Mouse (Mus musculus): ENCODE results near the gene Nxnl2. TPM values are rescaled to one million over a fixed set of nuclear protein-coding genes. Genes with fewer than 3 reads are reported as not detected.
"Not testable (repeated sequence)": the region's sequence is repeated elsewhere in the genome, so short reads cannot be mapped to it uniquely, and the experiment has no call there.

The Nxnl2 gene
- polyA plus RNA-seq, 1 experiment from 2014 or later = 4.2 TPM

DNA sequence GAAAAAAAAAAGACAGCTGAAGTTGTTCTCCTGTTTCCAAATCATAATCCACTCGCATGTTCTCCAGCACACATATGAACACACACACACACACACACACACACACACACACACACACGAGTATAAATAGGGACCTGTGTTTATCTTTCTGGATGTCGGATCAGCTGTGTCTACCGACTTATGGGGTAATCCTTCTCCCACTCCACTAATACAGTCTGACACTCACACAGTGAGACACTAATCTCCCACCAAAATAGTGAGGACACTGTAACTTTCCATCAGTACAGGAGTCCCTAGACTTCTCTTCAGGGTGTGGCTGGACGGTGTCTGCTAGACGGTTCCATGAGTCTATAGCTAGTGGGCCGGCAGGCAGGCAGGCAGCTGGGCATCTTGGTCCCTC, 11.4 kb downstream of the Nxnl2 start:
- Histone ChIP-seq H3K4me1 (peaks cover 3% of the 10 kb centered on the region; the same call in 1 of the 2 replicates), H3K27ac (no peak overlapping the region), H3K4me2 (replicated peaks) (no peak overlapping the region), H3K36me3 (no peaks in the 10 kb centered on the region), H3K27me3 (no peaks in the 10 kb centered on the region), H3K9me3 (no peaks in the 10 kb centered on the region), H3K4me3 (no peak overlapping the region), H3K9ac (no peak overlapping the region)
- 86% methylated on average over 7 of the region's 7 CpGs for WGBS
- no peak for ATAC-seq (ENCODE audit: insufficient number of reproducible peaks, insufficient read depth, low FRiP score, low TSS enrichment)

GRCm38 (mm10) chr13:51184896-51185295, 14.1 kb downstream of the Nxnl2 start:
- H3K4me1 ChIP-seq = peaks cover 3% of the 10 kb centered on the region; the same call in 1 of the 2 replicates
- H3K36me3 ChIP-seq = no peaks in the 10 kb centered on the region
- no peak overlapping the region for H3K4me3 ChIP-seq
- H3K4me2 ChIP-seq (replicated peaks) = no peak overlapping the region
- H3K27ac ChIP-seq = no peak overlapping the region
- ATAC-seq (ENCODE audit: insufficient number of reproducible peaks, insufficient read depth, low FRiP score, low TSS enrichment) = no peak
- no peak overlapping the region for H3K9ac ChIP-seq
- 87% methylated on average over 3 of the region's 3 CpGs for WGBS
- no peaks in the 10 kb centered on the region for H3K9me3 ChIP-seq
- no peaks in the 10 kb centered on the region for H3K27me3 ChIP-seq

- H3K4me1 ChIP-seq = no peaks in the 10 kb centered on the region
- no peak for ATAC-seq (ENCODE audit: insufficient number of reproducible peaks, insufficient read depth, low FRiP score, low TSS enrichment)
- no peak overlapping the region for H3K27ac ChIP-seq
- no peaks in the 10 kb centered on the region for H3K9me3 ChIP-seq
- no peaks in the 10 kb centered on the region for H3K36me3 ChIP-seq
- H3K9ac ChIP-seq = no peak overlapping the region
- no peaks in the 10 kb centered on the region for H3K27me3 ChIP-seq
- whole genome bisulfite sequencing = 46% methylated on average over 3 of the region's 3 CpGs
- H3K4me3 ChIP-seq = no peak overlapping the region
- no peak overlapping the region for H3K4me2 ChIP-seq (replicated peaks)
These were observed 19.5 kb downstream of the Nxnl2 start for GRCm38 (mm10) chr13:51190336-51190735.

GRCm38 (mm10) chr13:51191416-51192140, 20.8 kb downstream of the Nxnl2 start:
- WGBS = 69% methylated on average over 6 of the region's 6 CpGs

GRCm38 (mm10) chr13:51193893-51194292, 23.1 kb downstream of the Nxnl2 start:
- WGBS = 87% methylated on average over 15 of the region's 15 CpGs
- Histone ChIP-seq H3K36me3 (no peaks in the 10 kb centered on the region), H3K27ac (no peak overlapping the region), H3K4me2 (replicated peaks) (no peak overlapping the region), H3K9me3 (no peaks in the 10 kb centered on the region), H3K27me3 (no peaks in the 10 kb centered on the region), H3K9ac (no peak overlapping the region), H3K4me3 (no peak overlapping the region), H3K4me1 (no peaks in the 10 kb centered on the region)
- no peak for ATAC-seq (ENCODE audit: insufficient number of reproducible peaks, insufficient read depth, low FRiP score, low TSS enrichment)

More at GRCm38 (mm10) chr13:51191416-51192140, 20.8 kb downstream of the Nxnl2 start:
- no peak for ATAC-seq (ENCODE audit: insufficient number of reproducible peaks, insufficient read depth, low FRiP score, low TSS enrichment)
- H3K9me3 ChIP-seq = no peaks in the 10 kb centered on the region
- H3K27ac ChIP-seq = no peak overlapping the region
- no peak overlapping the region for H3K9ac ChIP-seq
- H3K36me3 ChIP-seq = no peaks in the 10 kb centered on the region
- H3K4me3 ChIP-seq = no peak overlapping the region
- no peaks in the 10 kb centered on the region for H3K27me3 ChIP-seq
- no peak overlapping the region for H3K4me2 ChIP-seq (replicated peaks)
- no peaks in the 10 kb centered on the region for H3K4me1 ChIP-seq

DNA sequence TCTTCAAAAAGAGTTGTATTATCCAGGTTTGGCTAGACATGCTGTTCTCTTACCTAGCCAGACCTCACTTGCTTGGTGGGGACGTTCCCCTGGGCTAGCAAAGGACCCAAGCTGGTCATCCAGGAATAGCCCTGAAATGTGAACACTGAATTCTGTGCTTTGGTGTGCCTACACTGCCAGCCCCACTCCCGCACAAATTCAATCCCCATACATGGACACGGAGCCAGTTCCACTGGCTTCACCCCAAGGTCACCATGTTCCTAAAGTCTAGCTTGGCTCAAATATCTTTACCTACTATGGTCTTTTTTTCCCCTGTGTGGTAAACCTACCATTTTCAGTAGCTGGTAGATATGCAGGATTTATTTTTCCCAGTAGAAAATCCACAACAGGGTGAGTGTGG, 26.9 kb downstream of the Nxnl2 start:
- Histone ChIP-seq H3K9ac (no peak overlapping the region), H3K9me3 (no peaks in the 10 kb centered on the region), H3K4me1 (no peaks in the 10 kb centered on the region), H3K36me3 (no peaks in the 10 kb centered on the region), H3K4me3 (no peak overlapping the region), H3K27ac (no peak overlapping the region), H3K4me2 (replicated peaks) (no peak overlapping the region), H3K27me3 (no peaks in the 10 kb centered on the region)
- no peak for ATAC-seq (ENCODE audit: insufficient number of reproducible peaks, insufficient read depth, low FRiP score, low TSS enrichment)
- WGBS = 86% methylated on average over 3 of the region's 3 CpGs

DNA sequence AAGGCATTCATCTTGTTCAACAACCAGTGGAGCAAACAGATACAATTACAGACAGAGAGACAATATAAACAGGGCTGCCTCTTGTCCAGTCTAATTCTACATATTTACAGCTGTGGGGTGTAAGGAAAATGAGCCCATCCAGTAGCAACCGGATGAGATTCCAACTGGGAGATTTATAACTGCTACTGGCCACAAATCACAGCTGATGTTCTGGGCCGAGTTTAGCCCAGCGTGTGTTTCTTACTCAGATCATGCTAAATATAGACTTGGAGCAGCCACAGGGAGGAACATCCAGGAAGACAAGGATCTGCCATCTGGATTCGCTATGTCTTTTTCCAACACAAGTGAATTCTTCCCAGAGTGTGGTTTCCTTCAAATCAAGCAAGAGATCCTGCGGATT, 27.4 kb downstream of the Nxnl2 start:
- Histone ChIP-seq H3K27me3 (no peaks in the 10 kb centered on the region), H3K36me3 (no peaks in the 10 kb centered on the region), H3K4me3 (no peak overlapping the region), H3K27ac (no peak overlapping the region), H3K9me3 (no peaks in the 10 kb centered on the region), H3K9ac (no peak overlapping the region), H3K4me1 (no peaks in the 10 kb centered on the region), H3K4me2 (replicated peaks) (no peak overlapping the region)
- 73% methylated on average over 5 of the region's 5 CpGs for WGBS
- no peak for ATAC-seq (ENCODE audit: insufficient number of reproducible peaks, insufficient read depth, low FRiP score, low TSS enrichment)

DNA sequence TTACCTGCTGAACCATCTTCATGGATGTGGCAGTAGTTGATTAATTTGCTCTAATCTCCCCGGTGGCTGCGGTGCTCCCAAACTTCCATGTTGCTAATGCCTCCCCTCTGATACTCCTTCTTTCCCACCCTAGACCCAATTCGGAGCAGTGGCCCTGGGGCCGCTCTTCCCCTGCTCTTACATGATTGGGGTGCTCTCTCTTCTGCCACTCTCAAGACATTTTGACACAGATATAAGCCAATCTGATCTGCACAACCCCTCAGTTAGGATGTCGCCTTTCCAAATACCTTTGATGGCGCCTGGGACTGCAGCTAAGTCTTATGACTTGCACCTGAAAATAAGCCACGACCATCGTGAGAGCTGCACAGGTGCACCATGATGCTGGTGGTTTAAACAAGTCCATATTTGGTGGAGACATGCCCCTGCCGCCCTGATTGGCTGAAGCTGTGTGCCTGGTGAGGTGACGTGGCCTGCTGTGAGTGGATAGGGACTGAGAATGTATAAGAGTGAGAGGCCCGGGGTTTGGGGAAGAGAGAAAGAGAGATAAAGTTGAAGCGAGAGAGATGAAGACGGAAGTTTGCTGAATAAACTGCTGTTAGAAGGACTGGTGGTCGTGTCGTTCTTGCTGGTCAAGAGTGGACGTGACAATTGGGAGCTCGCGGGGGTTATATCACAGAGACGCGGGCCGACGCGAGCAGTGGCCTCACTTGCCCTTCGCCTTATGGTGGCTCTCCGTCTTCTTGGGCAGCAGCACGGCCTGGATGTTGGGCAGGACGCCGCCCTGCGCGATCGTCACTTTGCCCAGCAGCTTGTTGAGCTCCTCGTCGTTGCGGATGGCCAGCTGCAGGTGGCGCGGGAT, 31.4 kb downstream of the Nxnl2 start:
- not testable (repeated sequence) for ATAC-seq (ENCODE audit: insufficient number of reproducible peaks, insufficient read depth, low FRiP score, low TSS enrichment); H3K27me3 ChIP-seq; H3K4me1 ChIP-seq; H3K9ac ChIP-seq; H3K36me3 ChIP-seq; H3K9me3 ChIP-seq; H3K27ac ChIP-seq
- WGBS = 47% methylated on average over 29 of the region's 36 CpGs
- Histone ChIP-seq H3K4me3 (0 out of 2 replicates have a peak overlapping the region, but pooled peaks have one; percentile 18), H3K4me2 (replicated peaks) (peak overlapping the region; percentile 49)

- not testable (repeated sequence) for H3K9ac ChIP-seq; ATAC-seq (ENCODE audit: insufficient number of reproducible peaks, insufficient read depth, low FRiP score, low TSS enrichment)
These were observed 32.0 kb downstream of the Nxnl2 start for GRCm38 (mm10) chr13:51202844-51203173.

GRCm38 (mm10) chr13:51203467-51203866, 32.6 kb downstream of the Nxnl2 start:
- Histone ChIP-seq H3K9ac (no peak overlapping the region), H3K9me3 (no peaks in the 10 kb centered on the region), H3K27ac (no peak overlapping the region), H3K4me3 (no peak overlapping the region), H3K4me2 (replicated peaks) (no peak overlapping the region), H3K36me3 (no peaks in the 10 kb centered on the region), H3K4me1 (peaks cover 4% of the 10 kb centered on the region; the same call in 1 of the 2 replicates), H3K27me3 (no peaks in the 10 kb centered on the region)
- no peak for ATAC-seq (ENCODE audit: insufficient number of reproducible peaks, insufficient read depth, low FRiP score, low TSS enrichment)
- 85% methylated on average over 8 of the region's 8 CpGs for WGBS

More at GRCm38 (mm10) chr13:51202844-51203173, 32.0 kb downstream of the Nxnl2 start:
- peak overlapping the region; percentile 49 for H3K4me2 ChIP-seq (replicated peaks)
- H3K4me3 ChIP-seq = 0 out of 2 replicates have a peak overlapping the region, but pooled peaks have one; percentile 18
- H3K27ac ChIP-seq, H3K36me3 ChIP-seq, H3K4me1 ChIP-seq, H3K9me3 ChIP-seq, H3K27me3 ChIP-seq: not testable (repeated sequence)
- WGBS = 2% methylated on average over 28 of the region's 28 CpGs

DNA sequence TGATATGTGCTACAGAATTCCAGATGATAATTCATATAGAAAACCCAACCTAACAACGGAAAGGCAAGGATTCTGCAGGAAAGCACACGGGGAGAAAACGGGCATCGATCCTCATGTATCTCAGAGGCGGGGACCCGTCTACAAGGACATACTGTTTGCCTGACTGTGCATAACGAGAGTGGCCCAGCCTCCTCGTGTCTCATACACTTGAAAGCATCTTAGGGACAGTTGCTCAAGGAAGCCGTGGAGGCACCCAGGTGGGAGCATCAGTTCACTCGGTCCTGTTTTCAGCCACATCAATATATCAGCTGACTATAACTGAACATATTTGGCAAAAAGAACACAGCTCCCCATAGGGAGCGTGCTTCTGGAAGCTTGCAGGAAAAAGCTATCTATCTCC, 33.3 kb downstream of the Nxnl2 start:
- WGBS = 90% methylated on average over 11 of the region's 11 CpGs
- H3K27me3 ChIP-seq; H3K9ac ChIP-seq; H3K9me3 ChIP-seq; H3K4me2 ChIP-seq (replicated peaks); H3K27ac ChIP-seq; H3K36me3 ChIP-seq; H3K4me3 ChIP-seq; ATAC-seq (ENCODE audit: insufficient number of reproducible peaks, insufficient read depth, low FRiP score, low TSS enrichment); H3K4me1 ChIP-seq: not testable (repeated sequence)

GRCm38 (mm10) chr13:51207965-51208364, 37.1 kb downstream of the Nxnl2 start:
- no peak overlapping the region for H3K9ac ChIP-seq
- WGBS = 68% methylated on average over 12 of the region's 12 CpGs
- no peaks in the 10 kb centered on the region for H3K36me3 ChIP-seq
- peaks cover 10% of the 10 kb centered on the region; the same call in 1 of the 2 replicates for H3K4me1 ChIP-seq
- H3K9me3 ChIP-seq = no peaks in the 10 kb centered on the region
- ATAC-seq (ENCODE audit: insufficient number of reproducible peaks, insufficient read depth, low FRiP score, low TSS enrichment) = peak; percentile 35; the same call in 1 of the 2 replicates
- no peaks in the 10 kb centered on the region for H3K27me3 ChIP-seq
- H3K27ac ChIP-seq = no peak overlapping the region
- H3K4me2 ChIP-seq (replicated peaks) = no peak overlapping the region
- H3K4me3 ChIP-seq = no peak overlapping the region
